Mouse (Mus musculus): Measurements from ENCODE around the gene Gcnt1.

DNA sequence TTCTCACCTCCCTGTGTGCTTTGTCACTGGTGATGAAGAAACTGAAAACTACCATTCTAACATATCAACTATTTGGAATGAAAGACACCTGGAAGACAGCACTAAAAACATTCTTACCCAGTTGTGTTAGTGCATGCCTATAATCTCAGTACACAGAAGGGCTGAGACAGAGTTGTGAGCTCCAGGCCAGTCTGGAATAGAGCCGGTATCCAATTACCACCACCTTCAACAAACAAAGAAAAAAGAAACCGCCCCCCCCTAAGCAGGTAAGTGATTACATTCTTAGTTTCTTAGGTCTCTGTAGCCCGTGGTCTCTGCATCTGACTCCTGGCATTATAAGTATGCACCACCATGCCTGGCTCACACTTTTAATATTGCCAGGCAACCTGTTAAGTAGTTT, 20.2 kb upstream of the Gcnt1 start:
- TF ChIP-seq RCOR1 (IDR thresholded peaks at IDR 0.05; ENCODE audit: low read depth, low read length) (no peak), GABPA (IDR thresholded peaks at IDR 0.05; ENCODE audit: low read depth, low read length) (no peak), CTCF (IDR thresholded peaks at IDR 0.05 in 2 of 3, conservative IDR thresholded peaks at IDR 0.05 in 1 of 3; ENCODE audit: control insufficient read depth in 1 of 3, insufficient read depth in 1 of 3, low read depth in 2 of 3, low read length in 3 of 3, poor library complexity in 1 of 3, severe bottlenecking in 1 of 3) (no peak), ELF1 (IDR thresholded peaks at IDR 0.05; ENCODE audit: low read depth, low read length) (no peak), MYC (IDR thresholded peaks at IDR 0.05; ENCODE audit: low read depth, low read length) (no peak), POLR2A (IDR thresholded peaks at IDR 0.05; ENCODE audit: control insufficient read depth in 1 of 2, insufficient read depth in 1 of 2, low read depth in 1 of 2, low read length in 2 of 2, poor library complexity in 1 of 2) (no peak)
